Mouse (Mus musculus) hindbrain, embryonic 14.5 days (tissue): ENCODE results near the gene Fancc. TPM values are rescaled to one million over a fixed set of nuclear protein-coding genes. Genes with fewer than 3 reads are reported as not detected.
A peak's percentile ranks its signal among the peaks of the same experiment; 100 is the strongest.

ENCODE experiments used
- ATAC-seq: fragments of 200-750 bp; cut with Nextera tagmentation; 2 replicates; pipeline ENCODE4 v1.8.0; 2017; ENCODE audit warnings: moderate number of reproducible peaks, mild to moderate bottlenecking, moderate TSS enrichment, moderate library complexity; ENCODE audit not compliant: low FRiP score
- DNase-seq: peaks from one replicate; pipeline ENCODE4 v3.0.0-alpha.2; 2015; ENCODE audit warnings: low spot score
- H3K27ac ChIP-seq: fragments of 300-500 bp; sonication (generic); 2 replicates; pipeline ENCODE4 v1.5.1; 2014; ENCODE audit warnings: mild to moderate bottlenecking, moderate library complexity
- H3K27me3 ChIP-seq: fragments of 300-500 bp; sonication (generic); 2 replicates; pipeline ENCODE4 v1.6.1; 2014; ENCODE audit warnings: mild to moderate bottlenecking, low read length, mixed read lengths; ENCODE audit not compliant: control insufficient read depth, insufficient read depth
- H3K36me3 ChIP-seq: fragments of 300-500 bp; sonication (generic); replicated peaks from 2 replicates; pipeline ENCODE4 v1.6.1; 2014; ENCODE audit not compliant: control insufficient read depth, insufficient read depth
- H3K4me1 ChIP-seq: fragments of 300-500 bp; sonication (generic); replicated peaks from 2 replicates; pipeline ENCODE4 v1.6.1; 2014; ENCODE audit warnings: antibody characterized with exemption, low read length, mixed read lengths; ENCODE audit not compliant: control insufficient read depth, insufficient read depth
- H3K4me2 ChIP-seq: fragments of 300-500 bp; sonication (generic); replicated peaks from 2 replicates; pipeline ENCODE4 v1.6.1; 2014; ENCODE audit warnings: mild to moderate bottlenecking, moderate library complexity
- H3K4me3 ChIP-seq: fragments of 300-500 bp; sonication (generic); replicated peaks from 2 replicates; pipeline ENCODE4 v1.5.1; 2014; ENCODE audit warnings: mild to moderate bottlenecking, low read length
- H3K9ac ChIP-seq: fragments of 300-500 bp; sonication (generic); 2 replicates; pipeline ENCODE4 v1.6.1; 2014
- H3K9me3 ChIP-seq: fragments of 300-500 bp; sonication (generic); 2 replicates; pipeline ENCODE4 v1.6.1; 2016; ENCODE audit warnings: low read length; ENCODE audit not compliant: control insufficient read depth
- WGBS: fragments of 180-500 bp; shearing (Covaris S2); extraction: QIAGEN DNeasy Blood & Tissue Kit; methylation state at CpG from one replicate; pipeline ENCODE4 v1.1.7; 2014; 5-methylcytosine and 5-hydroxymethylcytosine counted together
- polyA plus RNA-seq: library from polyadenylated mRNA; unstranded; fragments of >200 nt; fragmentation: Nextera tagmentation; extraction: Ambion mirVana; gene quantifications from 2 replicates; pipeline ENCODE4 v1.2.1, GENCODE M21; 2014

The Fancc gene
- polyA plus RNA-seq, 1 experiment from 2014 or later: 15.9 TPM

DNA sequence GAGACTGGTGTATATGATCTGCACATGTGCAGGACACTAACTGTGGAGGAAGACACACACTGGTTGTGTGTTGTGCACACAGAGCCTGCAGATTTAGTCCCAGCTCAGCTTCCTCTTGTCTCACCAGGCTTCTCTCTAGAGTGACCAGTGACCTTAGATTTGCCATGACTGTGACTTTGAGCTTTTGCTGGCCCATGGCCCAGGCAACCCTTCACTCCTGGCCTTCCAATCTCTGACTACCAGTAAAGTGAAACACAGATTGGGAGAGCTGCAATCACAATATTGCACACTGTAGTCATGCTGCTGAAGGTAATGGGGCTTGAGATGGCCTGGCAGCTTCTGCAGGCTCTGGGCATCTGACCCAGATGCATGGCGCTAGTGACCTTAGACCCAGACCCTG is 183.8 kb downstream of the Fancc start:
- H3K36me3 ChIP-seq: 0 out of 2 replicates have a peak, but pooled peaks cover 3% of the 10 kb centered on the region
- no peak overlapping the region for H3K9ac ChIP-seq
- no peak overlapping the region for H3K4me2 ChIP-seq
- no peak overlapping the region for H3K27ac ChIP-seq
- no peak overlapping the region for H3K4me3 ChIP-seq
- H3K9me3 ChIP-seq: no peaks in the 10 kb centered on the region
- H3K27me3 ChIP-seq: no peaks in the 10 kb centered on the region
- no peak for DNase-seq
- H3K4me1 ChIP-seq: peaks cover 3% of the 10 kb centered on the region; the same call in 1 of the 2 replicates
- no peak for ATAC-seq
- WGBS: 100% methylated on average over 1 of the region's 1 CpGs

- 75% methylated on average over 2 of the region's 2 CpGs for WGBS
- Histone ChIP-seq H3K27ac (no peak overlapping the region), H3K9ac (no peak overlapping the region), H3K4me1 (no peaks in the 10 kb centered on the region), H3K4me2 (no peak overlapping the region), H3K27me3 (no peaks in the 10 kb centered on the region), H3K9me3 (no peaks in the 10 kb centered on the region), H3K4me3 (no peak overlapping the region), H3K36me3 (0 out of 2 replicates have a peak, but pooled peaks cover 3% of the 10 kb centered on the region)
- DNase-seq: no peak
- no peak for ATAC-seq
These were observed 185.9 kb downstream of the Fancc start for GRCm38 (mm10) chr13:63311156-63311555.

DNA sequence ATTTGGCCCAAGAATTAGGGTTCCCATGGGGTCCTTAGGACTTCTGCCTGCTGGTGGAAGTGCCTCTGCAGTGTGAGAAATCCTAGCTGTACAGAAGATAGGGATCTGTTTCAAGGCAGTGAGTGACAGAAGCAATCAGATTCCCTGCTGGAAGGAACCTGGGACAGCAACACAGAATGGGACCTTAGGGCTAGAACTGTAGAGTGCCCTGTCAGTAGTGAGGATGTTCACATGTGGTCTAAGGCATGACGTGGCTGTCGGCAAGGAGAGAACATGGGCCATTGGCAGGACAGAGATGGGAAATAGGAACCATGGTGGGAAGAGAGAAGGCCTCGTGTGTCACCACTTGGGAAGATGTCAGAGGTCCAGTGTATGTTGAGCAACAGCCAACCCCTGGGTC is 187.5 kb downstream of the Fancc start:
- Histone ChIP-seq H3K9ac (no peak overlapping the region), H3K4me3 (no peak overlapping the region), H3K4me1 (peaks cover 6% of the 10 kb centered on the region; the same call in 1 of the 2 replicates), H3K4me2 (no peak overlapping the region), H3K27ac (no peak overlapping the region), H3K36me3 (0 out of 2 replicates have a peak, but pooled peaks cover 3% of the 10 kb centered on the region), H3K27me3 (no peaks in the 10 kb centered on the region), H3K9me3 (no peaks in the 10 kb centered on the region)
- no peak for ATAC-seq
- no peak for DNase-seq
- 85% methylated on average over 3 of the region's 3 CpGs for WGBS

GRCm38 (mm10) chr13:63306768-63307167 is 190.3 kb downstream of the Fancc start:
- H3K4me2 ChIP-seq: no peak overlapping the region
- H3K9ac ChIP-seq: no peak overlapping the region
- no peak for DNase-seq
- no peaks in the 10 kb centered on the region for H3K9me3 ChIP-seq
- no peak for ATAC-seq
- H3K36me3 ChIP-seq: peaks cover 17% of the 10 kb centered on the region; the same call in 1 of the 2 replicates
- H3K4me1 ChIP-seq: peaks cover 6% of the 10 kb centered on the region; the same call in 1 of the 2 replicates
- no peak overlapping the region for H3K4me3 ChIP-seq
- no peaks in the 10 kb centered on the region for H3K27me3 ChIP-seq
- H3K27ac ChIP-seq: no peak overlapping the region
- 94% methylated on average over 5 of the region's 5 CpGs for WGBS

GRCm38 (mm10) chr13:63305160-63306011 is 191.7 kb downstream of the Fancc start:
- ATAC-seq (peak; percentile 63), DNase-seq (no peak)
- no peaks in the 10 kb centered on the region for H3K27me3 ChIP-seq
- WGBS: 40% methylated on average over 16 of the region's 16 CpGs
- peaks cover 6% of the 10 kb centered on the region; the same call in 1 of the 2 replicates for H3K4me1 ChIP-seq
- H3K9ac ChIP-seq: no peak overlapping the region
- no peak overlapping the region for H3K4me2 ChIP-seq
- no peaks in the 10 kb centered on the region for H3K9me3 ChIP-seq
- peaks cover 29% of the 10 kb centered on the region; the same call in 1 of the 2 replicates for H3K36me3 ChIP-seq
- no peak overlapping the region for H3K4me3 ChIP-seq
- no peak overlapping the region; the same call in 1 of the 2 replicates for H3K27ac ChIP-seq

DNA sequence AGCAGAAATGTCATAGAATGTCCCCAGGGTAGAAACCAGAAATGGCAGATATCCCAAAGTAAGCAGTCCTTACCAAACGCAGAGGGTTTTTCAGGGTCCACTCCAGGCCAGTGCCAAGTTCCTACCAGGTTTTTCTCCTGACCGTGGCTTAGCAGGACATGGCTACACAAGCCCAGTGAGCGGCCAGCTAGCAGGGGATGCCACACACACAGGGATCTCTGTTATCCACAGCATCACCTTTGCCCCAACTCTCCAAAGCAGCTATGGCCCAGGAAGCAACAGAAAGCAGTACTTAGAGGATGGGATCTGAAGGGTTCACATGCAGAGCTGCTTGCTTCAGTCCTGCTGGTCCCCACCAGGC is 192.3 kb downstream of the Fancc start:
- no peak for DNase-seq
- 53% methylated on average over 3 of the region's 3 CpGs for WGBS
- Histone ChIP-seq H3K36me3 (peaks cover 33% of the 10 kb centered on the region; the same call in 1 of the 2 replicates), H3K9me3 (no peaks in the 10 kb centered on the region), H3K9ac (no peak overlapping the region), H3K4me3 (no peak overlapping the region), H3K4me2 (no peak overlapping the region), H3K27me3 (no peaks in the 10 kb centered on the region), H3K4me1 (peaks cover 6% of the 10 kb centered on the region; the same call in 1 of the 2 replicates), H3K27ac (no peak overlapping the region)
- ATAC-seq: no peak

DNA sequence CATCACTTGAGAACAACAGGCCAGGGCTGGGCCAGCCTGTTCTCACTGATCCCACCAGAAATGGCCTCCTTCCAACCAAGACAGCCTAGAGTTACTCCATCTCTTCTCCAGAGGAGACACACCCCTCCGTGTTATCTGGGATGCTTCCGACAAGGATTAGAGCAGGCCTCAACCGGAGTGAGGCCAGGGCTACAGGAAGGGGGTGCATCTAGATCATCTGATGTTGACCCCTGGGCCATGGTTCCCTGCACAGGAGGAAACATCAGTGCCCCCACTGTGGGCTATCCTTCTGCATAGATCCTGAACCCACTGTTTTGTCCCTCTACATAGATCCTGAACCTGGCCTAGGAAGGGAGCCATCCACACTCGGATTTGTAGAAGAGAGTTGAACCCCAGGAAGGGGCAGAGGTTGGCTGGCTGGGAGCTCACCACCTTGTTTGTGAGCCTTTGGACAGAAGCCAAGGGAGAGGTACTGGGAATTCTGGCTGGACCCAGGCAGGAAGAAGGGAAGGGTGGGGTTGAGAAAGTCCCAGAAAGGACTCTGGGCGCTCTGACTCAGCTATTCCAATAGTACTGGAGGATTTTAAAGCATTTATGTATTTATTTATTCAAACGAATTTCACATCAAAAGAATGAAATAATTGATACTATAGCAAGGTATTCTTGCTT is 192.8 kb downstream of the Fancc start:
- Histone ChIP-seq H3K4me2 (no peak overlapping the region), H3K9me3 (no peaks in the 10 kb centered on the region), H3K4me1 (peaks cover 6% of the 10 kb centered on the region; the same call in 1 of the 2 replicates), H3K9ac (no peak overlapping the region), H3K4me3 (no peak overlapping the region), H3K36me3 (peaks cover 33% of the 10 kb centered on the region; the same call in 1 of the 2 replicates), H3K27me3 (no peaks in the 10 kb centered on the region), H3K27ac (no peak overlapping the region)
- WGBS: 73% methylated on average over 6 of the region's 6 CpGs
- ATAC-seq (no peak), DNase-seq (no peak)

- Histone ChIP-seq H3K4me1 (peaks cover 6% of the 10 kb centered on the region; the same call in 1 of the 2 replicates), H3K4me3 (no peak overlapping the region), H3K9ac (no peak overlapping the region), H3K4me2 (no peak overlapping the region), H3K27ac (no peak overlapping the region), H3K9me3 (no peaks in the 10 kb centered on the region), H3K36me3 (peaks cover 44% of the 10 kb centered on the region; the same call in 1 of the 2 replicates), H3K27me3 (no peaks in the 10 kb centered on the region)
- ATAC-seq (no peak), DNase-seq (no peak)
- 89% methylated on average over 5 of the region's 5 CpGs for WGBS
These were observed 194.7 kb downstream of the Fancc start for GRCm38 (mm10) chr13:63302381-63302780.

DNA sequence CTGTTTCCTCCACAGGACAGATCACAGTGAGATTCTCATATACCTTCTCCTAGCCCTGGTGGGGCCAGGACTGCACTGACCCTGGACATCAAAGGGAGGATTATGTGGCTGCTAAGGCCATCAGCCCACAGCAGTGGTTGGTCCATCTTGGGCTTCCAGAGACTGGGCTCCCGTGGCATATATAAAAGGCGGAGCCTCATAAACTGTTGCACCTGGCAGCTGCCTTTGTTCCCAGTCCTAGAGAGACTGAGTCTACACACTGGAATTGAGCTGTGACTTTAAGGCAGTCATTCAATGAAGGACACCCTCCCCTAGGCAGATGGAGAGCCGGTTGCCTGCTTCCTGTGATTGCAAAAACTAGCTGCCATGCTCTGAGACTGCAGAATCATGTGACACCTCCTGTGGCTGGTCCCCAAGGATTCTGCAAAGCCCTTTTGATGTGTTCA is 195.3 kb downstream of the Fancc start:
- peaks cover 44% of the 10 kb centered on the region; the same call in 1 of the 2 replicates for H3K36me3 ChIP-seq
- H3K4me3 ChIP-seq: no peak overlapping the region
- no peak overlapping the region for H3K27ac ChIP-seq
- WGBS: 66% methylated on average over 3 of the region's 3 CpGs
- DNase-seq: no peak
- H3K27me3 ChIP-seq: no peaks in the 10 kb centered on the region
- ATAC-seq: no peak
- no peak overlapping the region for H3K4me2 ChIP-seq
- no peak overlapping the region for H3K9ac ChIP-seq
- H3K9me3 ChIP-seq: no peaks in the 10 kb centered on the region
- peaks cover 6% of the 10 kb centered on the region; the same call in 1 of the 2 replicates for H3K4me1 ChIP-seq
